Mouse (Mus musculus): ENCODE measurements around the gene Ms4a6d. TPM values are rescaled to one million over a fixed set of nuclear protein-coding genes. Genes with fewer than 3 reads are reported as not detected.
"Not testable (repeated sequence)": the region's sequence is repeated elsewhere in the genome, so short reads cannot be mapped to it uniquely, and the experiment has no call there.

Ms4a6d gene
- polyA plus RNA-seq, 1 experiment from 2014 or later: 5.1 TPM

- H3K4me2 ChIP-seq; DNase-seq (ENCODE audit: low spot score); H3K9ac ChIP-seq (ENCODE audit: low read depth, low read length); ATAC-seq (replicated peaks; ENCODE audit: low FRiP score); H3K27me3 ChIP-seq (replicated peaks; ENCODE audit: control insufficient read depth, insufficient read depth, low read length); H3K4me1 ChIP-seq (replicated peaks; ENCODE audit: control insufficient read depth, insufficient read depth, low read length); H3K4me3 ChIP-seq (ENCODE audit: low read depth, low read length); H3K36me3 ChIP-seq (ENCODE audit: control insufficient read depth, insufficient read depth, low read length); H3K27ac ChIP-seq (ENCODE audit: low read depth, low read length); H3K9me3 ChIP-seq (ENCODE audit: control insufficient read depth, low read length): not testable (repeated sequence)
- 74% methylated on average over 1 of the region's 1 CpGs for WGBS
Measured at GRCm38 (mm10) chr19:11540166-11540821, 64.4 kb downstream of the Ms4a6d start.

- H3K36me3 ChIP-seq (ENCODE audit: control insufficient read depth, insufficient read depth, low read length): no peaks in the 10 kb centered on the region
- no peak overlapping the region for H3K9ac ChIP-seq (ENCODE audit: low read depth, low read length)
- ATAC-seq (replicated peaks; ENCODE audit: low FRiP score) (peak; percentile 51; the same call in 1 of the 2 replicates), DNase-seq (ENCODE audit: low spot score) (no peak)
- no peak overlapping the region for H3K4me2 ChIP-seq
- no peaks in the 10 kb centered on the region for H3K27me3 ChIP-seq (replicated peaks; ENCODE audit: control insufficient read depth, insufficient read depth, low read length)
- no peaks in the 10 kb centered on the region for H3K4me1 ChIP-seq (replicated peaks; ENCODE audit: control insufficient read depth, insufficient read depth, low read length)
- H3K9me3 ChIP-seq (ENCODE audit: control insufficient read depth, low read length): no peaks in the 10 kb centered on the region
- 36% methylated on average over 2 of the region's 2 CpGs for WGBS
- no peak overlapping the region for H3K4me3 ChIP-seq (ENCODE audit: low read depth, low read length)
- H3K27ac ChIP-seq (ENCODE audit: low read depth, low read length): no peak overlapping the region
Measured at GRCm38 (mm10) chr19:11537336-11537735, 67.3 kb downstream of the Ms4a6d start.

Other genes with a start within 250 kb of the Ms4a6d start
- gene Ms4a4a, start 229.3 kb downstream of the Ms4a6d start, polyA plus RNA-seq (2014; fragmentation: Nextera tagmentation; extraction: Ambion mirVana): 1.3 and 2.2 TPM in 2 replicates
- 0.56 TPM in 1 of 2 replicates, not detected in the other for gene Ms4a4c, start 200.1 kb downstream of the Ms4a6d start, polyA plus RNA-seq (2014; fragmentation: Nextera tagmentation; extraction: Ambion mirVana)
- not detected in 2 replicates for gene Ms4a4b, start 161.3 kb downstream of the Ms4a6d start, polyA plus RNA-seq (2014; fragmentation: Nextera tagmentation; extraction: Ambion mirVana)
- 2.6 and 3.2 TPM in 2 replicates for gene Ms4a6c, start 135.5 kb downstream of the Ms4a6d start, polyA plus RNA-seq (2014; fragmentation: Nextera tagmentation; extraction: Ambion mirVana)
- not detected in 2 replicates for gene Gm8369, start 118.9 kb downstream of the Ms4a6d start, polyA plus RNA-seq (2014; fragmentation: Nextera tagmentation; extraction: Ambion mirVana)
- gene Ms4a6b, start 88.3 kb downstream of the Ms4a6d start, polyA plus RNA-seq (2014; fragmentation: Nextera tagmentation; extraction: Ambion mirVana): 2.3 and 2.4 TPM in 2 replicates
- 0.29 and 0.31 TPM in 2 replicates for gene Ms4a4d, start 68.0 kb downstream of the Ms4a6d start, polyA plus RNA-seq (2014; fragmentation: Nextera tagmentation; extraction: Ambion mirVana)
- gene Ms4a2, start 18.9 kb upstream of the Ms4a6d start, polyA plus RNA-seq (2014; fragmentation: Nextera tagmentation; extraction: Ambion mirVana): 0.19 TPM in 2 replicates
- 7.5 and 9.7 TPM in 2 replicates for gene Ms4a3, start 36.0 kb upstream of the Ms4a6d start, polyA plus RNA-seq (2014; fragmentation: Nextera tagmentation; extraction: Ambion mirVana)
- gene Oosp2, start 55.7 kb upstream of the Ms4a6d start, polyA plus RNA-seq (2014; fragmentation: Nextera tagmentation; extraction: Ambion mirVana): not detected in 2 replicates
- not detected in 2 replicates for gene Oosp1, start 86.3 kb upstream of the Ms4a6d start, polyA plus RNA-seq (2014; fragmentation: Nextera tagmentation; extraction: Ambion mirVana)
- gene Oosp3, start 92.2 kb upstream of the Ms4a6d start, polyA plus RNA-seq (2014; fragmentation: Nextera tagmentation; extraction: Ambion mirVana): not detected in 2 replicates
- not detected in 2 replicates for gene Gif, start 142.7 kb upstream of the Ms4a6d start, polyA plus RNA-seq (2014; fragmentation: Nextera tagmentation; extraction: Ambion mirVana)
- 72.8 and 76.5 TPM in 2 replicates for gene Mrpl16, start 165.5 kb upstream of the Ms4a6d start, polyA plus RNA-seq (2014; fragmentation: Nextera tagmentation; extraction: Ambion mirVana)
- gene Stx3, start 214.6 kb upstream of the Ms4a6d start, polyA plus RNA-seq (2014; fragmentation: Nextera tagmentation; extraction: Ambion mirVana): 5.0 and 7.0 TPM in 2 replicates
- not detected in 2 replicates for gene Olfr1417, start 234.4 kb upstream of the Ms4a6d start, polyA plus RNA-seq (2014; fragmentation: Nextera tagmentation; extraction: Ambion mirVana)